In genomic region chr6:129514376-129514775, GRCm38 (mm10) we compare ENCODE assay signal across 40 mouse cellular contexts. TPM values are rescaled to one million over a fixed set of nuclear protein-coding genes. Genes with fewer than 3 reads are reported as not detected.
DNase-seq lines count a peak whose midpoint lies in the region; ATAC-seq and TF ChIP-seq lines count a peak whose summit lies in the region.
"Had no signal": no experiment of that assay in that cellular context is flagged by ENCODE, and none has a peak within 500 bp of the region (broad histone marks: within the 10 kb centered on the region; RNA-seq: fewer than 3 reads in every experiment).

No protein-coding gene starts in this region.

- H3K27ac ChIP-seq in heart, embryonic 13.5 days (replicated peaks), result 0 out of 2 replicates have a peak overlapping the region, but pooled peaks have one; percentile 16
- H3K27ac ChIP-seq in lung, embryonic 14.5 days (ENCODE audit: low read depth), result peak overlapping the region; percentile 26; the same call in 1 of the 2 replicates
- peak overlapping the region; percentile 87; the same call in 1 of the 2 replicates for H3K27ac ChIP-seq in embryonic fibroblast, embryonic 13.5 days (ENCODE audit: insufficient read depth, low read length)
- H3K27ac ChIP-seq in midbrain, postnatal 0 days (ENCODE audit: low read depth, low read length), result no peak overlapping the region
- H3K27ac ChIP-seq in hindbrain, embryonic 13.5 days, result no peak overlapping the region
- H3K27ac ChIP-seq: embryonic facial prominence, embryonic 12.5 days; forebrain, embryonic 10.5 days; forebrain, embryonic 15.5 days; limb, embryonic 10.5 days; limb, embryonic 15.5 days; liver, embryonic 13.5 days; midbrain, embryonic 10.5 days; midbrain, embryonic 15.5 days; neural tube, embryonic 12.5 days had no signal

- H3K4me2 ChIP-seq in heart, embryonic 13.5 days, result no peak overlapping the region
- no peak overlapping the region for H3K4me2 ChIP-seq in lung, embryonic 14.5 days
- H3K4me2 ChIP-seq in midbrain, postnatal 0 days (ENCODE audit: low read depth, low read length, poor library complexity, severe bottlenecking), result no peak overlapping the region
- H3K4me2 ChIP-seq in hindbrain, embryonic 13.5 days, result no peak overlapping the region
- H3K4me2 ChIP-seq: embryonic facial prominence, embryonic 12.5 days; forebrain, embryonic 15.5 days; heart, embryonic 11.5 days; limb, embryonic 15.5 days; liver, embryonic 13.5 days; midbrain, embryonic 15.5 days; neural tube, embryonic 12.5 days had no signal

- 47% methylated on average over 2 of the region's 2 CpGs for WGBS in heart, embryonic 13.5 days
- WGBS in lung, embryonic 14.5 days, result 41% methylated on average over 2 of the region's 2 CpGs
- WGBS in lung, adult 2 months, result 39% methylated on average over 2 of the region's 2 CpGs
- WGBS in midbrain, postnatal 0 days, result 86% methylated on average over 2 of the region's 2 CpGs
- WGBS in hindbrain, embryonic 13.5 days, result 78% methylated on average over 2 of the region's 2 CpGs

- intact Hi-C loops in heart, postnatal 36 days (cut with DNase I), result no loop called here

- H3K9me3 ChIP-seq in heart, embryonic 13.5 days, result no peaks in the 10 kb centered on the region
- H3K9me3 ChIP-seq in lung, embryonic 14.5 days (ENCODE audit: low read depth, low read length), result no peaks in the 10 kb centered on the region
- H3K9me3 ChIP-seq in midbrain, postnatal 0 days (ENCODE audit: low read length), result no peaks in the 10 kb centered on the region
- H3K9me3 ChIP-seq in hindbrain, embryonic 13.5 days, result no peaks in the 10 kb centered on the region
- H3K9me3 ChIP-seq: embryonic facial prominence, embryonic 12.5 days; forebrain, embryonic 10.5 days; forebrain, embryonic 15.5 days; limb, embryonic 10.5 days; limb, embryonic 15.5 days; liver, embryonic 13.5 days; midbrain, embryonic 10.5 days; midbrain, embryonic 15.5 days; neural tube, embryonic 12.5 days had no signal

- no peaks in the 10 kb centered on the region for H3K27me3 ChIP-seq in heart, embryonic 13.5 days (replicated peaks)
- H3K27me3 ChIP-seq in lung, embryonic 14.5 days (ENCODE audit: insufficient read depth, low read length), result no peaks in the 10 kb centered on the region
- H3K27me3 ChIP-seq in midbrain, postnatal 0 days (ENCODE audit: insufficient read depth, low read length), result no peaks in the 10 kb centered on the region
- H3K27me3 ChIP-seq in hindbrain, embryonic 13.5 days, result no peaks in the 10 kb centered on the region
- H3K27me3 ChIP-seq: embryonic facial prominence, embryonic 12.5 days; forebrain, embryonic 15.5 days; limb, embryonic 15.5 days; liver, embryonic 13.5 days; midbrain, embryonic 15.5 days; neural tube, embryonic 12.5 days had no signal

- peaks cover 12% of the 10 kb centered on the region for H3K4me1 ChIP-seq in heart, embryonic 13.5 days
- peaks cover 17% of the 10 kb centered on the region for H3K4me1 ChIP-seq in lung, embryonic 14.5 days (ENCODE audit: insufficient read depth)
- peaks cover 4% of the 10 kb centered on the region for H3K4me1 ChIP-seq in lung, adult 2 months (ENCODE audit: control insufficient read depth, insufficient read depth, low read length)
- H3K4me1 ChIP-seq in embryonic fibroblast, embryonic 13.5 days (ENCODE audit: control insufficient read depth, insufficient read depth, low read length), result peaks cover 19% of the 10 kb centered on the region
- no peaks in the 10 kb centered on the region for H3K4me1 ChIP-seq in midbrain, postnatal 0 days (ENCODE audit: insufficient read depth, low read length)
- no peaks in the 10 kb centered on the region for H3K4me1 ChIP-seq in hindbrain, embryonic 13.5 days (replicated peaks)
- H3K4me1 ChIP-seq: forebrain, embryonic 10.5 days; forebrain, embryonic 15.5 days; liver, embryonic 13.5 days; midbrain, embryonic 10.5 days; midbrain, embryonic 15.5 days; neural tube, embryonic 12.5 days had no signal

- H3K9ac ChIP-seq in heart, embryonic 13.5 days, result no peak overlapping the region
- H3K9ac ChIP-seq in lung, embryonic 14.5 days, result no peak overlapping the region
- H3K9ac ChIP-seq in midbrain, postnatal 0 days (replicated peaks; ENCODE audit: low read length, poor library complexity, severe bottlenecking), result no peak overlapping the region
- H3K9ac ChIP-seq in hindbrain, embryonic 13.5 days, result no peak overlapping the region
- H3K9ac ChIP-seq: embryonic facial prominence, embryonic 12.5 days; forebrain, embryonic 15.5 days; limb, embryonic 15.5 days; liver, embryonic 13.5 days; midbrain, embryonic 15.5 days; neural tube, embryonic 12.5 days had no signal

- no peak for ATAC-seq in heart, embryonic 13.5 days (ENCODE audit: extremely low read depth, insufficient number of reproducible peaks, low FRiP score, low TSS enrichment)
- ATAC-seq in lung, embryonic 14.5 days (ENCODE audit: insufficient read depth), result no peak
- ATAC-seq in midbrain, postnatal 0 days (ENCODE audit: low FRiP score), result no peak
- ATAC-seq in hindbrain, embryonic 13.5 days (ENCODE audit: low FRiP score), result no peak
- ATAC-seq: CD4-positive, CD25-positive, alpha-beta regulatory T cell, adult 4 months; forebrain, embryonic 15.5 days; hindbrain, embryonic 16.5 days; midbrain, embryonic 15.5 days had no signal

- no peak for TF ChIP-seq POLR2A in lung, adult 2 months (IDR thresholded peaks at IDR 0.05; ENCODE audit: borderline replicate concordance, extremely low read depth, low read depth, low read length)
- TF ChIP-seq POLR2A in embryonic fibroblast, embryonic 13.5 days (IDR thresholded peaks at IDR 0.05; ENCODE audit: low read depth, low read length), result no peak

- H3K4me3 ChIP-seq in heart, embryonic 13.5 days, result no peak overlapping the region
- H3K4me3 ChIP-seq in lung, embryonic 14.5 days (ENCODE audit: low read depth, low read length), result no peak overlapping the region
- no peak overlapping the region for H3K4me3 ChIP-seq in lung, adult 2 months (replicated peaks; ENCODE audit: extremely low read depth, low read depth, low read length)
- H3K4me3 ChIP-seq in embryonic fibroblast, embryonic 13.5 days (ENCODE audit: insufficient read depth, low read length), result no peak overlapping the region
- no peak overlapping the region for H3K4me3 ChIP-seq in midbrain, postnatal 0 days (ENCODE audit: low read depth, low read length)
- no peak overlapping the region for H3K4me3 ChIP-seq in hindbrain, embryonic 13.5 days
- H3K4me3 ChIP-seq: embryonic facial prominence, embryonic 12.5 days; forebrain, embryonic 10.5 days; forebrain, embryonic 15.5 days; limb, embryonic 10.5 days; limb, embryonic 15.5 days; liver, embryonic 13.5 days; midbrain, embryonic 10.5 days; midbrain, embryonic 15.5 days; neural tube, embryonic 12.5 days had no signal

- DNase-seq in heart, postnatal 36 days, result no peak
- no peak for DNase-seq in lung, embryonic 14.5 days
- no peak for DNase-seq in lung, adult 2 months
- DNase-seq in midbrain, postnatal 0 days (ENCODE audit: low spot score), result no peak
- DNase-seq: adrenal gland, adult 8-10 months; cerebellum, adult 2 months; cerebellum, postnatal 25 days; gastrocnemius, postnatal 25 days; heart, adult 18-20 months; kidney, adult 18-20 months; layer of hippocampus, adult 9-11 months; liver, embryonic 13.5 days; lung, adult 18-20 months; lung, postnatal 14 days; right cerebral cortex, postnatal 4 days had no signal

- no peak for TF ChIP-seq CTCF in lung, embryonic 14.5 days (IDR thresholded peaks at IDR 0.05; ENCODE audit: low read depth)
- TF ChIP-seq CTCF in lung, adult 2 months (IDR thresholded peaks at IDR 0.05; ENCODE audit: insufficient read depth, low read length), result no peak
- no peak for TF ChIP-seq CTCF in embryonic fibroblast, embryonic 13.5 days (IDR thresholded peaks at IDR 0.05; ENCODE audit: borderline replicate concordance, insufficient read depth, low read length)
- no peak for TF ChIP-seq CTCF in midbrain, postnatal 0 days (IDR thresholded peaks at IDR 0.05)

- H3K36me3 ChIP-seq in heart, embryonic 13.5 days, result no peaks in the 10 kb centered on the region
- H3K36me3 ChIP-seq in lung, embryonic 14.5 days (ENCODE audit: insufficient read depth), result no peaks in the 10 kb centered on the region
- H3K36me3 ChIP-seq in midbrain, postnatal 0 days (ENCODE audit: insufficient read depth, low read length), result no peaks in the 10 kb centered on the region
- H3K36me3 ChIP-seq in hindbrain, embryonic 13.5 days, result no peaks in the 10 kb centered on the region
- H3K36me3 ChIP-seq: embryonic facial prominence, embryonic 12.5 days; forebrain, embryonic 10.5 days; forebrain, embryonic 15.5 days; limb, embryonic 10.5 days; limb, embryonic 15.5 days; liver, embryonic 13.5 days; midbrain, embryonic 10.5 days; midbrain, embryonic 15.5 days; neural tube, embryonic 12.5 days had no signal

RNA-seq across cellular contexts. Expression of gene Tmem52b, which starts 2.0 kb away (rescaled TPM):
- 0.12 TPM in 1 of 2 replicates, not detected in the other for polyA plus RNA-seq in heart, embryonic 13.5 days (2015; fragmentation: Nextera tagmentation; extraction: Ambion mirVana)
- total RNA-seq in heart, postnatal 36 days (2021), result not detected
- 0.47 and 0.55 TPM in 2 replicates for polyA plus RNA-seq in lung, embryonic 14.5 days (2014; fragmentation: Nextera tagmentation; extraction: Ambion mirVana)
- polyA plus RNA-seq in lung, adult 2 months (2012; rRNA removed), result 0.17 and 0.26 TPM in 2 replicates
- 0.48 TPM in 1 of 2 replicates, not detected in the other for polyA plus RNA-seq in embryonic fibroblast, embryonic 13.5 days (2011; ENCODE audit: insufficient read length, low read depth, missing spikeins)
- total RNA-seq in midbrain, postnatal 0 days (2014; rRNA removed), result not detected in 2 replicates
- polyA plus RNA-seq in midbrain, postnatal 0 days (2015; fragmentation: Nextera tagmentation; extraction: Ambion mirVana), result not detected in 2 replicates
- polyA plus RNA-seq in hindbrain, embryonic 13.5 days (2015; fragmentation: Nextera tagmentation; extraction: Ambion mirVana), result not detected in 2 replicates
- total RNA-seq: adrenal gland, adult 8-10 months; gastrocnemius, adult 18-20 months; gastrocnemius, postnatal 25 days; heart, adult 18-20 months; hematopoietic stem cell, adult 5-6 weeks; left cerebral cortex, postnatal 10 days had no signal
- polyA plus RNA-seq: CD4-positive, CD25-positive, alpha-beta regulatory T cell, adult 4 months; cerebellum, adult 2 months; embryonic facial prominence, embryonic 12.5 days; forebrain, embryonic 10.5 days; forebrain, embryonic 15.5 days; frontal cortex, adult 2 months; heart, embryonic 11.5 days; heart, postnatal 0 days; hindbrain, embryonic 16.5 days; large intestine, adult 2 months; limb, embryonic 10.5 days; liver, embryonic 13.5 days; midbrain, embryonic 10.5 days; neural tube, embryonic 12.5 days; spleen, adult 2 months; testis, adult 2 months; thymus, postnatal 0 days; urinary bladder, adult 2 months had no signal

RNA-seq across cellular contexts. Expression of gene Olr1, which starts 7.4 kb away (rescaled TPM):
- 0.29 and 0.48 TPM in 2 replicates for polyA plus RNA-seq in heart, embryonic 13.5 days (2015; fragmentation: Nextera tagmentation; extraction: Ambion mirVana)
- total RNA-seq in heart, postnatal 36 days (2021), result under 1 TPM; 0.08 to 0.16 TPM
- polyA plus RNA-seq in lung, embryonic 14.5 days (2014; fragmentation: Nextera tagmentation; extraction: Ambion mirVana), result 0.18 and 0.21 TPM in 2 replicates
- 2.5 and 3.3 TPM in 2 replicates for polyA plus RNA-seq in lung, adult 2 months (2012; rRNA removed)
- polyA plus RNA-seq in embryonic fibroblast, embryonic 13.5 days (2011; ENCODE audit: insufficient read length, low read depth, missing spikeins), result 2.9 and 10.2 TPM in 2 replicates
- total RNA-seq in midbrain, postnatal 0 days (2014; rRNA removed), result not detected in 2 replicates
- not detected in 2 replicates for polyA plus RNA-seq in midbrain, postnatal 0 days (2015; fragmentation: Nextera tagmentation; extraction: Ambion mirVana)
- polyA plus RNA-seq in hindbrain, embryonic 13.5 days (2015; fragmentation: Nextera tagmentation; extraction: Ambion mirVana), result not detected in 2 replicates
- total RNA-seq: gastrocnemius, postnatal 25 days; heart, adult 18-20 months; left cerebral cortex, postnatal 10 days had no signal
- polyA plus RNA-seq: cerebellum, adult 2 months; forebrain, embryonic 10.5 days; forebrain, embryonic 15.5 days; hindbrain, embryonic 16.5 days; intestine, embryonic 14.5 days; large intestine, adult 2 months; limb, embryonic 10.5 days; limb, embryonic 15.5 days; midbrain, embryonic 15.5 days had no signal

RNA-seq across cellular contexts. Expression of gene Gabarapl1, which starts 18.6 kb away (rescaled TPM):
- 40.3 and 41.3 TPM in 2 replicates for polyA plus RNA-seq in heart, embryonic 13.5 days (2015; fragmentation: Nextera tagmentation; extraction: Ambion mirVana)
- 100 to 1,000 TPM; 151 to 152 TPM for total RNA-seq in heart, postnatal 36 days (2021)
- polyA plus RNA-seq in lung, embryonic 14.5 days (2014; fragmentation: Nextera tagmentation; extraction: Ambion mirVana), result 12.4 and 12.5 TPM in 2 replicates
- 101 and 107 TPM in 2 replicates for polyA plus RNA-seq in lung, adult 2 months (2012; rRNA removed)
- polyA plus RNA-seq in embryonic fibroblast, embryonic 13.5 days (2011; ENCODE audit: insufficient read length, low read depth, missing spikeins), result 92.0 and 113 TPM in 2 replicates
- 281 and 333 TPM in 2 replicates for total RNA-seq in midbrain, postnatal 0 days (2014; rRNA removed)
- polyA plus RNA-seq in midbrain, postnatal 0 days (2015; fragmentation: Nextera tagmentation; extraction: Ambion mirVana), result 276 and 278 TPM in 2 replicates
- 175 and 180 TPM in 2 replicates for polyA plus RNA-seq in hindbrain, embryonic 13.5 days (2015; fragmentation: Nextera tagmentation; extraction: Ambion mirVana)

Comparison
In these comparisons a context has a peak if more than half of its experiments do, and no peak if none do; other contexts are left out.
1. H3K27ac ChIP-seq: peak in heart, embryonic 13.5 days (single experiment), lung, embryonic 14.5 days (single experiment) and embryonic fibroblast, embryonic 13.5 days (single experiment); none in midbrain, postnatal 0 days (single experiment) and hindbrain, embryonic 13.5 days (single experiment).